Mouse (Mus musculus): ENCODE data around the gene 4930447C04Rik.

- TF ChIP-seq CTCF (IDR thresholded peaks at IDR 0.05; ENCODE audit: low read depth, low read length) (no peak), EP300 (IDR thresholded peaks at IDR 0.05; ENCODE audit: insufficient read depth, low read depth, low read length) (no peak)
Measured at GRCm38 (mm10) chr12:72944411-72945225, 4.0 kb upstream of the 4930447C04Rik start.
